Mouse (Mus musculus): ENCODE measurements at regions not wholly inside any gene's neighbourhood (a gene's known extent, or its start where the extent isn't known, plus 50 kb on each side); places are given as distances from the start of the nearest gene placed in this dataset.

GRCm38 (mm10) chr3:52818401-52818800 lies 198.6 kb downstream of the Cog6 start:
- TF ChIP-seq CTCF (IDR thresholded peaks at IDR 0.05; ENCODE audit: low read depth) (no peak), EP300 (IDR thresholded peaks at IDR 0.05; ENCODE audit: low read depth) (no peak)
